Mouse (Mus musculus) testis, adult 2 months (tissue): ENCODE results near the gene Mga.

Experiments
- CTCF ChIP-seq: fragments of 200-500 bp; IDR thresholded peaks from 2 replicates; pipeline ENCODE4 v1.5.1; 2012; ENCODE audit warnings: low read depth, mild to moderate bottlenecking, inconsistent platforms, low read length, moderate library complexity; ENCODE audit not compliant: control insufficient read depth, insufficient read depth, insufficient replicate concordance
- POLR2A ChIP-seq: fragments of 200-500 bp; IDR thresholded peaks from 2 replicates; pipeline ENCODE4 v1.6.1; 2012; ENCODE audit warnings: low read depth, mild to moderate bottlenecking, inconsistent platforms, low read length, moderate library complexity; ENCODE audit not compliant: control insufficient read depth

GRCm38 (mm10) chr2:120000882-120001584 is 104.0 kb downstream of the Mga start:
- TF ChIP-seq CTCF (no peak), POLR2A (no peak)
